Mouse (Mus musculus) liver, adult 2 months (tissue): ENCODE data around the gene Pp2d1. TPM values are rescaled to one million over a fixed set of nuclear protein-coding genes. Genes with fewer than 3 reads are reported as not detected.

ENCODE experiments used
- DNase-seq: peaks from one replicate; pipeline ENCODE4 v3.0.0-alpha.2; 2011; ENCODE audit warnings: low read depth, low spot score; ENCODE audit errors: extremely low read depth
- H3K27ac ChIP-seq: fragments of 200-500 bp; replicated peaks from 2 replicates; pipeline ENCODE4 v1.5.1; 2012; ENCODE audit warnings: low read depth, mild to moderate bottlenecking, control low read depth, inconsistent platforms, low read length; ENCODE audit not compliant: insufficient read depth
- H3K27me3 ChIP-seq: fragments of 200-500 bp; 2 replicates; pipeline ENCODE4 v1.6.1; 2012; ENCODE audit warnings: mild to moderate bottlenecking, moderate library complexity, low read length, inconsistent platforms; ENCODE audit not compliant: control insufficient read depth, insufficient read depth
- H3K36me3 ChIP-seq: fragments of 200-500 bp; 2 replicates; pipeline ENCODE4 v1.6.1; 2012; ENCODE audit warnings: low read length, inconsistent platforms; ENCODE audit not compliant: control insufficient read depth, insufficient read depth
- H3K4me1 ChIP-seq: fragments of 200-500 bp; 2 replicates; pipeline ENCODE4 v1.6.1; 2011; ENCODE audit warnings: low read length; ENCODE audit not compliant: control insufficient read depth, insufficient read depth
- H3K4me3 ChIP-seq: fragments of 200-500 bp; 2 replicates; pipeline ENCODE4 v1.5.1; 2011; ENCODE audit warnings: low read depth, mild to moderate bottlenecking, control low read depth, low read length, moderate library complexity; ENCODE audit not compliant: insufficient read depth
- H3K79me2 ChIP-seq: fragments of 200-500 bp; 2 replicates; pipeline ENCODE4 v1.6.1; 2012; ENCODE audit warnings: inconsistent platforms, mild to moderate bottlenecking, low read length, moderate library complexity; ENCODE audit not compliant: control insufficient read depth, insufficient read depth
- H3K9ac ChIP-seq: fragments of 200-500 bp; 2 replicates; pipeline ENCODE4 v1.6.1; 2012; ENCODE audit warnings: low read depth, mild to moderate bottlenecking, control low read depth, inconsistent platforms, low read length
- CTCF ChIP-seq: fragments of 200-500 bp; IDR thresholded peaks from 2 replicates; pipeline ENCODE4 v1.5.1; 2011; ENCODE audit warnings: low read depth, low read length, control low read depth
- POLR2A ChIP-seq: fragments of 200-500 bp; IDR thresholded peaks from 2 replicates; pipeline ENCODE4 v1.6.1; 2011; ENCODE audit warnings: low read length, control low read depth; ENCODE audit not compliant: insufficient read depth; ENCODE audit errors: extremely low read depth
- WGBS: fragments of 180-500 bp; shearing (Covaris S2); methylation state at CpG from one replicate; pipeline ENCODE4 v1.1.7; 2018; 5-methylcytosine and 5-hydroxymethylcytosine counted together
- polyA plus RNA-seq: library from polyadenylated mRNA; depleted of rRNA; stranded (reverse); fragments of >200 nt; gene quantifications from 2 replicates; pipeline ENCODE4 v1.2.3, GENCODE M21; 2012
- total RNA-seq: library from RNA; depleted of rRNA; stranded (reverse); fragments of >200 nt; gene quantifications from 2 replicates; pipeline ENCODE4 v1.2.3, GENCODE M21; 2014

Gene Pp2d1
- total and polyA plus RNA-seq, 2 experiments: 0.09 TPM; not detected in 1

- H3K36me3 ChIP-seq: no peaks in the 10 kb centered on the region
- no peaks in the 10 kb centered on the region for H3K27me3 ChIP-seq
- no peak overlapping the region for H3K4me3 ChIP-seq
- peaks cover 13% of the 10 kb centered on the region for H3K4me1 ChIP-seq
- TF ChIP-seq POLR2A (no peak), CTCF (no peak)
- no peak overlapping the region for H3K9ac ChIP-seq
- no peak overlapping the region for H3K27ac ChIP-seq
- DNase-seq: no peak
- H3K79me2 ChIP-seq: peaks cover 20% of the 10 kb centered on the region; the same call in 1 of the 2 replicates
- WGBS: 69% methylated on average over 4 of the region's 4 CpGs
These were observed 25.6 kb upstream of the Pp2d1 start for GRCm38 (mm10) chr17:53564837-53565236.

GRCm38 (mm10) chr17:53561458-53562029 lies 22.3 kb upstream of the Pp2d1 start:
- Histone ChIP-seq H3K9ac (no peak overlapping the region), H3K27ac (no peak overlapping the region), H3K27me3 (no peaks in the 10 kb centered on the region), H3K4me1 (no peaks in the 10 kb centered on the region), H3K4me3 (no peak overlapping the region), H3K79me2 (no peaks in the 10 kb centered on the region), H3K36me3 (no peaks in the 10 kb centered on the region)
- WGBS: 93% methylated on average over 4 of the region's 4 CpGs
- DNase-seq: no peak
- TF ChIP-seq POLR2A (no peak), CTCF (no peak)

GRCm38 (mm10) chr17:53559646-53560045 lies 20.4 kb upstream of the Pp2d1 start:
- H3K4me3 ChIP-seq: no peak overlapping the region
- WGBS: 96% methylated on average over 5 of the region's 5 CpGs
- no peak overlapping the region for H3K27ac ChIP-seq
- H3K27me3 ChIP-seq: no peaks in the 10 kb centered on the region
- H3K79me2 ChIP-seq: no peaks in the 10 kb centered on the region
- no peak for DNase-seq
- no peaks in the 10 kb centered on the region for H3K4me1 ChIP-seq
- H3K36me3 ChIP-seq: no peaks in the 10 kb centered on the region
- H3K9ac ChIP-seq: no peak overlapping the region
- TF ChIP-seq POLR2A (no peak), CTCF (no peak)

GRCm38 (mm10) chr17:53557443-53557842 lies 18.2 kb upstream of the Pp2d1 start:
- Histone ChIP-seq H3K4me1 (no peaks in the 10 kb centered on the region), H3K36me3 (no peaks in the 10 kb centered on the region), H3K9ac (no peak overlapping the region), H3K27ac (no peak overlapping the region), H3K79me2 (no peaks in the 10 kb centered on the region), H3K4me3 (no peak overlapping the region), H3K27me3 (no peaks in the 10 kb centered on the region)
- 73% methylated on average over 3 of the region's 3 CpGs for WGBS
- DNase-seq: no peak
- TF ChIP-seq POLR2A: no peak
- TF ChIP-seq CTCF: no peak

GRCm38 (mm10) chr17:53554813-53555212 lies 15.6 kb upstream of the Pp2d1 start:
- H3K27ac ChIP-seq: no peak overlapping the region

GRCm38 (mm10) chr17:53554088-53554487 lies 14.8 kb upstream of the Pp2d1 start:
- H3K27me3 ChIP-seq: no peaks in the 10 kb centered on the region
- no peak overlapping the region for H3K9ac ChIP-seq
- no peaks in the 10 kb centered on the region for H3K36me3 ChIP-seq
- no peaks in the 10 kb centered on the region for H3K79me2 ChIP-seq
- no peaks in the 10 kb centered on the region for H3K4me1 ChIP-seq
- H3K27ac ChIP-seq: no peak overlapping the region
- DNase-seq: no peak
- 69% methylated on average over 4 of the region's 4 CpGs for WGBS
- no peak overlapping the region for H3K4me3 ChIP-seq
- TF ChIP-seq CTCF (peak; percentile 63), POLR2A (no peak)

More at GRCm38 (mm10) chr17:53554813-53555212, 15.6 kb upstream of the Pp2d1 start:
- no peak overlapping the region for H3K9ac ChIP-seq
- H3K4me3 ChIP-seq: no peak overlapping the region
- TF ChIP-seq POLR2A (no peak), CTCF (no peak)
- H3K79me2 ChIP-seq: no peaks in the 10 kb centered on the region
- no peaks in the 10 kb centered on the region for H3K27me3 ChIP-seq
- WGBS: 80% methylated on average over 3 of the region's 3 CpGs
- no peak for DNase-seq
- no peaks in the 10 kb centered on the region for H3K36me3 ChIP-seq
- H3K4me1 ChIP-seq: no peaks in the 10 kb centered on the region
